Mouse (Mus musculus): Measurements from ENCODE around the gene Rplp2. TPM values are rescaled to one million over a fixed set of nuclear protein-coding genes. Genes with fewer than 3 reads are reported as not detected.

Rplp2 gene
- polyA plus RNA-seq, 1 experiment from 2014 or later = 1,266 TPM

GRCm38 (mm10) chr7:141475805-141476158 lies 28.6 kb downstream of the Rplp2 start:
- H3K4me2 ChIP-seq (ENCODE audit: low read depth, low read length) = peak overlapping the region; percentile 94
- WGBS = under 1% methylated on average over 12 of the region's 12 CpGs
- peak overlapping the region; percentile 86 for H3K4me3 ChIP-seq (ENCODE audit: low read length)
- H3K9me3 ChIP-seq (ENCODE audit: control insufficient read depth, low read length) = no peaks in the 10 kb centered on the region
- H3K36me3 ChIP-seq (ENCODE audit: control insufficient read depth, insufficient read depth, low read length) = peaks cover 15% of the 10 kb centered on the region
- peak overlapping the region; percentile 92 for H3K9ac ChIP-seq (ENCODE audit: low read length)
- ATAC-seq (ENCODE audit: low read depth) = peak; percentile 1; the same call in 1 of the 2 replicates
- H3K27me3 ChIP-seq (ENCODE audit: control insufficient read depth, insufficient read depth, low read depth, low read length) = no peaks in the 10 kb centered on the region
- peaks cover 39% of the 10 kb centered on the region for H3K4me1 ChIP-seq (replicated peaks; ENCODE audit: control insufficient read depth, insufficient read depth, low read length)
- peak overlapping the region; percentile 99 for H3K27ac ChIP-seq (ENCODE audit: low read length)

- Histone ChIP-seq H3K4me1 (replicated peaks; ENCODE audit: control insufficient read depth, insufficient read depth, low read length) (peaks cover 45% of the 10 kb centered on the region), H3K4me3 (ENCODE audit: low read length) (peak overlapping the region; percentile 86)
Observed at GRCm38 (mm10) chr7:141476226-141476980, 29.2 kb downstream of the Rplp2 start.

GRCm38 (mm10) chr7:141476981-141477370 lies 29.8 kb downstream of the Rplp2 start:
- Histone ChIP-seq H3K9ac (ENCODE audit: low read length) (peak overlapping the region; percentile 61), H3K27me3 (ENCODE audit: control insufficient read depth, insufficient read depth, low read depth, low read length) (no peaks in the 10 kb centered on the region), H3K36me3 (ENCODE audit: control insufficient read depth, insufficient read depth, low read length) (peaks cover 6% of the 10 kb centered on the region), H3K4me2 (ENCODE audit: low read depth, low read length) (peak overlapping the region; percentile 94), H3K4me1 (replicated peaks; ENCODE audit: control insufficient read depth, insufficient read depth, low read length) (peaks cover 50% of the 10 kb centered on the region), H3K27ac (ENCODE audit: low read length) (peak overlapping the region; percentile 99), H3K4me3 (ENCODE audit: low read length) (peak overlapping the region; percentile 86), H3K9me3 (ENCODE audit: control insufficient read depth, low read length) (no peaks in the 10 kb centered on the region)
- 0% methylated on average over 7 of the region's 7 CpGs for WGBS
- ATAC-seq (ENCODE audit: low read depth) = peak; percentile 4; the same call in 1 of the 2 replicates

More at GRCm38 (mm10) chr7:141476226-141476980, 29.2 kb downstream of the Rplp2 start:
- peak; percentile 83 for ATAC-seq (ENCODE audit: low read depth)
- no peaks in the 10 kb centered on the region for H3K9me3 ChIP-seq (ENCODE audit: control insufficient read depth, low read length)
- peak overlapping the region; percentile 99 for H3K27ac ChIP-seq (ENCODE audit: low read length)
- 0% methylated on average over 17 of the region's 17 CpGs for WGBS
- H3K36me3 ChIP-seq (ENCODE audit: control insufficient read depth, insufficient read depth, low read length) = peaks cover 9% of the 10 kb centered on the region
- no peaks in the 10 kb centered on the region for H3K27me3 ChIP-seq (ENCODE audit: control insufficient read depth, insufficient read depth, low read depth, low read length)
- peak overlapping the region; percentile 92 for H3K9ac ChIP-seq (ENCODE audit: low read length)
- peak overlapping the region; percentile 94 for H3K4me2 ChIP-seq (ENCODE audit: low read depth, low read length)

GRCm38 (mm10) chr7:141477578-141478269 lies 30.6 kb downstream of the Rplp2 start:
- WGBS = 22% methylated on average over 4 of the region's 4 CpGs
- no peaks in the 10 kb centered on the region for H3K9me3 ChIP-seq (ENCODE audit: control insufficient read depth, low read length)
- peaks cover 3% of the 10 kb centered on the region for H3K27me3 ChIP-seq (ENCODE audit: control insufficient read depth, insufficient read depth, low read depth, low read length)
- H3K4me2 ChIP-seq (ENCODE audit: low read depth, low read length) = peak overlapping the region; percentile 94
- no peaks in the 10 kb centered on the region for H3K36me3 ChIP-seq (ENCODE audit: control insufficient read depth, insufficient read depth, low read length)
- no peak for ATAC-seq (ENCODE audit: low read depth)
- H3K27ac ChIP-seq (ENCODE audit: low read length) = peak overlapping the region; percentile 99
- H3K4me1 ChIP-seq (replicated peaks; ENCODE audit: control insufficient read depth, insufficient read depth, low read length) = peaks cover 56% of the 10 kb centered on the region
- H3K4me3 ChIP-seq (ENCODE audit: low read length) = no peak overlapping the region
- peak overlapping the region; percentile 61 for H3K9ac ChIP-seq (ENCODE audit: low read length)

- H3K27me3 ChIP-seq (ENCODE audit: control insufficient read depth, insufficient read depth, low read depth, low read length) = peaks cover 4% of the 10 kb centered on the region
- peak overlapping the region; percentile 99 for H3K27ac ChIP-seq (ENCODE audit: low read length)
- ATAC-seq (ENCODE audit: low read depth) = no peak
- peak overlapping the region; percentile 94 for H3K4me2 ChIP-seq (ENCODE audit: low read depth, low read length)
- H3K4me3 ChIP-seq (ENCODE audit: low read length) = no peak overlapping the region
- 51% methylated on average over 5 of the region's 5 CpGs for WGBS
- H3K9me3 ChIP-seq (ENCODE audit: control insufficient read depth, low read length) = no peaks in the 10 kb centered on the region
- peak overlapping the region; percentile 61 for H3K9ac ChIP-seq (ENCODE audit: low read length)
- H3K36me3 ChIP-seq (ENCODE audit: control insufficient read depth, insufficient read depth, low read length) = no peaks in the 10 kb centered on the region
- peaks cover 59% of the 10 kb centered on the region for H3K4me1 ChIP-seq (replicated peaks; ENCODE audit: control insufficient read depth, insufficient read depth, low read length)
Observed at GRCm38 (mm10) chr7:141478270-141478748, 31.1 kb downstream of the Rplp2 start.

GRCm38 (mm10) chr7:141480842-141481497 lies 33.8 kb downstream of the Rplp2 start:
- peaks cover 41% of the 10 kb centered on the region for H3K4me1 ChIP-seq (replicated peaks; ENCODE audit: control insufficient read depth, insufficient read depth, low read length)
- no peaks in the 10 kb centered on the region for H3K9me3 ChIP-seq (ENCODE audit: control insufficient read depth, low read length)
- peak overlapping the region; percentile 98 for H3K4me2 ChIP-seq (ENCODE audit: low read depth, low read length)
- no peak overlapping the region for H3K27ac ChIP-seq (ENCODE audit: low read length)
- no peak for ATAC-seq (ENCODE audit: low read depth)
- 9% methylated on average over 10 of the region's 10 CpGs for whole genome bisulfite sequencing
- peak overlapping the region; percentile 12; the same call in 1 of the 2 replicates for H3K4me3 ChIP-seq (ENCODE audit: low read length)
- H3K36me3 ChIP-seq (ENCODE audit: control insufficient read depth, insufficient read depth, low read length) = no peaks in the 10 kb centered on the region
- peaks cover 4% of the 10 kb centered on the region for H3K27me3 ChIP-seq (ENCODE audit: control insufficient read depth, insufficient read depth, low read depth, low read length)
- peak overlapping the region; percentile 65; the same call in 1 of the 2 replicates for H3K9ac ChIP-seq (ENCODE audit: low read length)

GRCm38 (mm10) chr7:141481498-141482401 lies 34.6 kb downstream of the Rplp2 start:
- peaks cover 4% of the 10 kb centered on the region for H3K27me3 ChIP-seq (ENCODE audit: control insufficient read depth, insufficient read depth, low read depth, low read length)
- 0 out of 2 replicates have a peak, but pooled peaks have one; percentile 9 for ATAC-seq (ENCODE audit: low read depth)

GRCm38 (mm10) chr7:141482531-141483024 lies 35.4 kb downstream of the Rplp2 start:
- Histone ChIP-seq H3K9me3 (ENCODE audit: control insufficient read depth, low read length) (no peaks in the 10 kb centered on the region), H3K27me3 (ENCODE audit: control insufficient read depth, insufficient read depth, low read depth, low read length) (peaks cover 4% of the 10 kb centered on the region), H3K9ac (ENCODE audit: low read length) (peak overlapping the region; percentile 65), H3K4me3 (ENCODE audit: low read length) (peak overlapping the region; percentile 57), H3K36me3 (ENCODE audit: control insufficient read depth, insufficient read depth, low read length) (no peaks in the 10 kb centered on the region), H3K4me2 (ENCODE audit: low read depth, low read length) (peak overlapping the region; percentile 98), H3K27ac (ENCODE audit: low read length) (no peak overlapping the region), H3K4me1 (replicated peaks; ENCODE audit: control insufficient read depth, insufficient read depth, low read length) (peaks cover 29% of the 10 kb centered on the region)
- 25% methylated on average over 11 of the region's 11 CpGs for WGBS
- no peak for ATAC-seq (ENCODE audit: low read depth)

More at GRCm38 (mm10) chr7:141481498-141482401, 34.6 kb downstream of the Rplp2 start:
- Histone ChIP-seq H3K27ac (ENCODE audit: low read length) (no peak overlapping the region), H3K9me3 (ENCODE audit: control insufficient read depth, low read length) (no peaks in the 10 kb centered on the region), H3K36me3 (ENCODE audit: control insufficient read depth, insufficient read depth, low read length) (no peaks in the 10 kb centered on the region), H3K4me1 (replicated peaks; ENCODE audit: control insufficient read depth, insufficient read depth, low read length) (peaks cover 38% of the 10 kb centered on the region), H3K9ac (ENCODE audit: low read length) (peak overlapping the region; percentile 65), H3K4me3 (ENCODE audit: low read length) (peak overlapping the region; percentile 57), H3K4me2 (ENCODE audit: low read depth, low read length) (peak overlapping the region; percentile 98)
- under 1% methylated on average over 71 of the region's 81 CpGs for WGBS
